ENCODE assay signal across 19 mouse cellular contexts in the genomic region with DNA sequence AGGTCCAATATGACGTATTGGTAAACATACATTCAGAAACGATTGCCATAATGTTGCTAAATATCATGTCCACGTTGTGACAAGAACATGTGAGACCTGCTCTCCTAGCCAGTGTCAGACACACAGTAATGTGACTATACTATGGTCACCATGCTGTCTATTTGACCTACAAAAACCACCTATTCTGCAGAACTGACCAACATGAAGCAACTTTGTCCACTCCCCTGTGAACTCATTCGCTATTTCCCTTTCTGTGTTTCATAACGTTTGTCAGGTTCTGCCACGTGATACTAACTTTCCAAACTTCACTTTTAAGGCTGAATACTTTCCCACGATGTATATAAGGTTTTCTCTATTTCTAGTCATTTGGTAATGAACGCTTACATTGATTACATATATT. TPM values are rescaled to one million over a fixed set of nuclear protein-coding genes. Genes with fewer than 3 reads are reported as not detected.
DNase-seq lines count a peak whose midpoint lies in the region; ATAC-seq lines count a peak whose summit lies in the region.
"Had no signal": no experiment of that assay in that cellular context is flagged by ENCODE, and none has a peak within 500 bp of the region (broad histone marks: within the 10 kb centered on the region; RNA-seq: fewer than 3 reads in every experiment).

No protein-coding gene starts in this region.

- peak; percentile 8 for DNase-seq in lung, postnatal 36 days
- no peak for DNase-seq in lung, adult 18-20 months
- DNase-seq in ovary, postnatal 36 days (ENCODE audit: low spot score): no peak
- DNase-seq in gastrocnemius, adult 8-10 months (ENCODE audit: low spot score in 2 of 2): no peak
- DNase-seq in adrenal gland, postnatal 25 days: no peak
- DNase-seq: adrenal gland, adult 2 months; adrenal gland, postnatal 10 days; adrenal gland, postnatal 36 days; cerebellum, adult 18-20 months; cerebellum, adult 8-10 months; cerebellum, adult 9-11 months; cerebellum, postnatal 14 days; cerebellum, postnatal 36 days; embryo, embryonic 11 days had no signal

- peak; percentile 70 for ATAC-seq in granulocyte monocyte progenitor cell, adult 5-6 weeks (replicated peaks; ENCODE audit: poor library complexity, severe bottlenecking)
- peak; percentile 92 for ATAC-seq in megakaryocyte, adult 5-6 weeks (ENCODE audit: poor library complexity, severe bottlenecking)
- ATAC-seq in monocyte, adult 5-6 weeks (replicated peaks; ENCODE audit: insufficient number of reproducible peaks, low FRiP score, low TSS enrichment, poor library complexity, severe bottlenecking): peak; percentile 63
- ATAC-seq: forebrain, embryonic 14.5 days; forebrain, embryonic 16.5 days had no signal

RNA-seq across cellular contexts. Expression of a gene that starts 22.8 kb away (rescaled TPM):
- 33.4 and 35.0 TPM in 2 replicates for total RNA-seq in granulocyte monocyte progenitor cell, adult 5-6 weeks (2014; fragmentation: Nextera tagmentation)
- total RNA-seq in granulocyte monocyte progenitor cell, adult 5-6 weeks (2017): 19.0 and 22.0 TPM in 2 replicates
- total RNA-seq in megakaryocyte, adult 5-6 weeks (2015): 26.2 and 28.1 TPM in 2 replicates
- total RNA-seq in megakaryocyte, adult 5-6 weeks (2017): 21.0 and 26.8 TPM in 2 replicates
- 37.3 to 60.9 TPM (median 40.9 TPM) in 3 replicates for total RNA-seq in monocyte, adult 5-6 weeks (2017)
- total RNA-seq in gastrocnemius, adult 8-10 months (2022): 10 to 100 TPM; 20.7 to 29.5 (median 22.2) TPM
- 27.8 and 30.9 TPM in 2 replicates for total RNA-seq in adrenal gland, postnatal 25 days (2021)
